Mouse (Mus musculus) lung, adult 2 months (tissue): ENCODE data around the gene Polr2a. TPM values are rescaled to one million over a fixed set of nuclear protein-coding genes. Genes with fewer than 3 reads are reported as not detected.

Experiments used
- DNase-seq: peaks from one replicate; pipeline ENCODE4 v3.0.0; 2022
- H3K4me1 ChIP-seq: fragments of 200-500 bp; 2 replicates; pipeline ENCODE4 v1.6.1; 2011; ENCODE audit warnings: low read length; ENCODE audit not compliant: control insufficient read depth, insufficient read depth
- H3K4me3 ChIP-seq: fragments of 200-500 bp; replicated peaks from 2 replicates; pipeline ENCODE3; 2011; ENCODE audit warnings: low read depth, mild to moderate bottlenecking, control low read depth, low read length; ENCODE audit errors: extremely low read depth
- CTCF ChIP-seq: fragments of 200-500 bp; IDR thresholded peaks from 2 replicates; pipeline ENCODE4 v1.5.1; 2011; ENCODE audit warnings: mild to moderate bottlenecking, low read length, control low read depth; ENCODE audit not compliant: insufficient read depth
- POLR2A ChIP-seq: fragments of 200-500 bp; IDR thresholded peaks from 2 replicates; pipeline ENCODE4 v1.6.1; 2011; ENCODE audit warnings: low read depth, mild to moderate bottlenecking, control low read depth, low read length, borderline replicate concordance; ENCODE audit errors: extremely low read depth
- WGBS: fragments of 180-500 bp; shearing (Covaris S2); methylation state at CpG from one replicate; pipeline ENCODE4 v1.1.7; 2018; 5-methylcytosine and 5-hydroxymethylcytosine counted together
- polyA plus RNA-seq: library from polyadenylated mRNA; depleted of rRNA; stranded (reverse); fragments of >200 nt; gene quantifications from 2 replicates; pipeline ENCODE4 v1.2.3, GENCODE M21; 2012; rRNA removed

Polr2a gene
- polyA plus RNA-seq, 1 experiment: 51.1 TPM

GRCm38 (mm10) chr11:69687061-69687460, 71.4 kb downstream of the Polr2a start:
- DNase-seq: no peak
- 56% methylated on average over 5 of the region's 5 CpGs for WGBS
- peaks cover 29% of the 10 kb centered on the region for H3K4me1 ChIP-seq
- TF ChIP-seq POLR2A (no peak), CTCF (no peak)
- no peak overlapping the region for H3K4me3 ChIP-seq

- Histone ChIP-seq H3K4me1 (peaks cover 29% of the 10 kb centered on the region), H3K4me3 (no peak overlapping the region)
- TF ChIP-seq POLR2A: peak; percentile 37; the same call in 1 of the 2 replicates
- TF ChIP-seq CTCF: no peak
- DNase-seq: peak; percentile 80
- WGBS: 8% methylated on average over 4 of the region's 4 CpGs
Measured at GRCm38 (mm10) chr11:69686377-69686776, 72.1 kb downstream of the Polr2a start.

- TF ChIP-seq CTCF (no peak), POLR2A (peak; percentile 96; the same call in 1 of the 2 replicates)
- Histone ChIP-seq H3K4me3 (peak within 1 kb of the TSS; percentile 60), H3K4me1 (peaks cover 29% of the 10 kb centered on the region)
- DNase-seq: peak; percentile 82
- 14% methylated on average over 10 of the region's 10 CpGs for WGBS
Measured at GRCm38 (mm10) chr11:69685526-69686148, 72.8 kb downstream of the Polr2a start, which contains the start of gene Tnfsf13. TSS of gene Tnfsf13 (minus strand) at chr11:69685784.

GRCm38 (mm10) chr11:69684936-69685335, 73.5 kb downstream of the Polr2a start:
- no peak for TF ChIP-seq POLR2A
- no peak for TF ChIP-seq CTCF
- Histone ChIP-seq H3K4me3 (peak overlapping the region; percentile 31), H3K4me1 (peaks cover 28% of the 10 kb centered on the region)
- no peak for DNase-seq
- WGBS: 71% methylated on average over 6 of the region's 6 CpGs

- no peak for TF ChIP-seq CTCF
- TF ChIP-seq POLR2A: no peak; the same call in 1 of the 2 replicates
- Histone ChIP-seq H3K4me1 (peaks cover 26% of the 10 kb centered on the region), H3K4me3 (peak overlapping the region; percentile 48)
- 68% methylated on average over 12 of the region's 12 CpGs for WGBS
- peak; percentile 58 for DNase-seq
Measured at GRCm38 (mm10) chr11:69684128-69684745, 74.2 kb downstream of the Polr2a start.

Other genes with a start within 250 kb of the Polr2a start
- 3.1 TPM in 2 replicates for gene Dnah2, start 209.5 kb downstream of the Polr2a start, polyA plus RNA-seq
- 0.88 and 1.0 TPM in 2 replicates for gene Efnb3, start 198.4 kb downstream of the Polr2a start, polyA plus RNA-seq
- 11.9 and 15.0 TPM in 2 replicates for gene Wrap53, start 178.4 kb downstream of the Polr2a start, polyA plus RNA-seq
- gene Trp53, start 178.3 kb downstream of the Polr2a start, polyA plus RNA-seq: 66.8 and 75.0 TPM in 2 replicates
- 8.4 and 15.9 TPM in 2 replicates for gene Atp1b2, start 152.7 kb downstream of the Polr2a start, polyA plus RNA-seq
- gene Shbg, start 140.7 kb downstream of the Polr2a start, polyA plus RNA-seq: not detected in 2 replicates
- gene Sat2, start 136.6 kb downstream of the Polr2a start, polyA plus RNA-seq: 3.4 and 6.1 TPM in 2 replicates
- gene Fxr2, start 125.6 kb downstream of the Polr2a start, polyA plus RNA-seq: 54.4 and 66.9 TPM in 2 replicates
- 0.14 and 5.5 TPM in 2 replicates for gene Sox15, start 103.3 kb downstream of the Polr2a start, polyA plus RNA-seq
- gene Mpdu1, start 96.0 kb downstream of the Polr2a start, polyA plus RNA-seq: 67.3 and 88.1 TPM in 2 replicates
- 65.6 and 82.8 TPM in 2 replicates for gene Cd68, start 92.5 kb downstream of the Polr2a start, polyA plus RNA-seq
- gene Eif4a1, start 86.2 kb downstream of the Polr2a start, polyA plus RNA-seq: 152 and 265 TPM in 2 replicates
- gene Senp3, start 76.6 kb downstream of the Polr2a start, polyA plus RNA-seq: 43.6 and 55.0 TPM in 2 replicates
- 16.2 and 21.3 TPM in 2 replicates for gene Tnfsf13, start 72.9 kb downstream of the Polr2a start, polyA plus RNA-seq
- gene Tnfsf12, start 62.8 kb downstream of the Polr2a start, polyA plus RNA-seq: 84.2 and 98.8 TPM in 2 replicates
- 12.7 and 20.0 TPM in 2 replicates for gene Tnfsfm13, start 62.5 kb downstream of the Polr2a start, polyA plus RNA-seq
- gene Slc35g3, start 3.3 kb upstream of the Polr2a start, polyA plus RNA-seq: 1.4 and 2.3 TPM in 2 replicates
- gene Zbtb4, start 7.3 kb upstream of the Polr2a start, polyA plus RNA-seq: 104 and 106 TPM in 2 replicates
- 31.5 and 38.0 TPM in 2 replicates for gene Chrnb1, start 37.3 kb upstream of the Polr2a start, polyA plus RNA-seq
- gene Fgf11, start 43.2 kb upstream of the Polr2a start, polyA plus RNA-seq: 6.9 and 8.0 TPM in 2 replicates
- gene Tmem102, start 47.0 kb upstream of the Polr2a start, polyA plus RNA-seq: 9.4 and 9.5 TPM in 2 replicates
- not detected in 2 replicates for gene Gm39566, start 56.7 kb upstream of the Polr2a start, polyA plus RNA-seq
- gene Spem2, start 59.8 kb upstream of the Polr2a start, polyA plus RNA-seq: not detected in 2 replicates
- gene Spem1, start 63.5 kb upstream of the Polr2a start, polyA plus RNA-seq: 0.15 and 0.41 TPM in 2 replicates
- 32.3 and 42.0 TPM in 2 replicates for gene Nlgn2, start 79.1 kb upstream of the Polr2a start, polyA plus RNA-seq
- gene Tmem256, start 79.9 kb upstream of the Polr2a start, polyA plus RNA-seq: 151 and 173 TPM in 2 replicates
- 192 and 225 TPM in 2 replicates for gene Plscr3, start 87.7 kb upstream of the Polr2a start, polyA plus RNA-seq
- gene Tnk1, start 100.1 kb upstream of the Polr2a start, polyA plus RNA-seq: 14.4 and 17.4 TPM in 2 replicates
- not detected in 2 replicates for gene Tmem95, start 119.4 kb upstream of the Polr2a start, polyA plus RNA-seq
- gene Kctd11, start 122.8 kb upstream of the Polr2a start, polyA plus RNA-seq: 12.6 and 19.1 TPM in 2 replicates
- gene Acap1, start 136.9 kb upstream of the Polr2a start, polyA plus RNA-seq: 11.2 and 14.3 TPM in 2 replicates
- gene 2810408A11Rik, start 142.3 kb upstream of the Polr2a start, polyA plus RNA-seq: 0.65 and 1.4 TPM in 2 replicates
- 47.7 and 58.1 TPM in 2 replicates for gene Neurl4, start 142.4 kb upstream of the Polr2a start, polyA plus RNA-seq
- 104 and 112 TPM in 2 replicates for gene Gps2, start 155.3 kb upstream of the Polr2a start, polyA plus RNA-seq
- gene Eif5a, start 163.3 kb upstream of the Polr2a start, polyA plus RNA-seq: 216 and 372 TPM in 2 replicates
- gene Ybx2, start 177.2 kb upstream of the Polr2a start, polyA plus RNA-seq: 4.6 and 6.7 TPM in 2 replicates
- gene Slc2a4, start 189.6 kb upstream of the Polr2a start, polyA plus RNA-seq: 22.3 and 40.4 TPM in 2 replicates
- 60.5 and 63.7 TPM in 2 replicates for gene Cldn7, start 206.1 kb upstream of the Polr2a start, polyA plus RNA-seq
- gene Ctdnep1, start 222.5 kb upstream of the Polr2a start, polyA plus RNA-seq: 88.3 and 102 TPM in 2 replicates
- 38.5 and 53.8 TPM in 2 replicates for gene Elp5, start 223.9 kb upstream of the Polr2a start, polyA plus RNA-seq
- 333 and 615 TPM in 2 replicates for gene Gabarap, start 232.5 kb upstream of the Polr2a start, polyA plus RNA-seq
- 15.0 and 22.9 TPM in 2 replicates for gene Phf23, start 237.1 kb upstream of the Polr2a start, polyA plus RNA-seq
- gene Dvl2, start 242.0 kb upstream of the Polr2a start, polyA plus RNA-seq: 16.7 and 20.8 TPM in 2 replicates